Mouse (Mus musculus) embryonic facial prominence, embryonic 11.5 days (tissue): ENCODE measurements at regions not wholly inside any gene's neighbourhood (a gene's known extent, or its start where the extent isn't known, plus 50 kb on each side); places are given as distances from the start of the nearest gene placed in this dataset.

ENCODE experiments used
- ATAC-seq: fragments of 200-750 bp; cut with Nextera tagmentation; replicated peaks from 2 replicates; pipeline ENCODE4 v1.8.0; 2017; ENCODE audit warnings: low read depth; ENCODE audit not compliant: insufficient number of reproducible peaks, low FRiP score, low TSS enrichment
- DNase-seq: peaks from one replicate; pipeline ENCODE4 v3.0.0-alpha.2; 2015; ENCODE audit warnings: low spot score
- H3K27ac ChIP-seq: fragments of 300-500 bp; sonication (generic); replicated peaks from 2 replicates; pipeline ENCODE4 v1.5.1; 2014; ENCODE audit warnings: mild to moderate bottlenecking, low read depth, low read length, control low read depth
- H3K27me3 ChIP-seq: fragments of 300-500 bp; sonication (generic); 2 replicates; pipeline ENCODE4 v1.6.1; 2014; ENCODE audit warnings: mild to moderate bottlenecking, low read length, moderate library complexity, mixed read lengths; ENCODE audit not compliant: control insufficient read depth, insufficient read depth
- H3K36me3 ChIP-seq: fragments of 300-500 bp; sonication (generic); replicated peaks from 2 replicates; pipeline ENCODE4 v1.6.1; 2014; ENCODE audit warnings: low read depth, mild to moderate bottlenecking, low read length, moderate library complexity, mixed read lengths; ENCODE audit not compliant: control insufficient read depth, insufficient read depth
- H3K4me1 ChIP-seq: fragments of 300-500 bp; sonication (generic); 2 replicates; pipeline ENCODE4 v1.6.1; 2014; ENCODE audit warnings: low read length, mixed read lengths; ENCODE audit not compliant: control insufficient read depth, insufficient read depth
- H3K4me2 ChIP-seq: fragments of 300-500 bp; sonication (generic); 2 replicates; pipeline ENCODE4 v1.6.1; 2014; ENCODE audit warnings: low read depth, mild to moderate bottlenecking, control low read depth, low read length, moderate library complexity
- H3K4me3 ChIP-seq: fragments of 300-500 bp; sonication (generic); 2 replicates; pipeline ENCODE4 v1.5.1; 2014; ENCODE audit warnings: low read depth, low read length, control low read depth
- H3K9ac ChIP-seq: fragments of 300-500 bp; sonication (generic); replicated peaks from 2 replicates; pipeline ENCODE4 v1.6.1; 2014; ENCODE audit warnings: mild to moderate bottlenecking, control low read depth, low read length
- H3K9me3 ChIP-seq: fragments of 300-500 bp; sonication (generic); replicated peaks from 2 replicates; pipeline ENCODE4 v1.6.1; 2016; ENCODE audit warnings: mild to moderate bottlenecking, low read length, inconsistent platforms, mixed read lengths; ENCODE audit not compliant: control insufficient read depth
- WGBS: fragments of 180-500 bp; shearing (Covaris S2); extraction: QIAGEN DNeasy Blood & Tissue Kit; methylation state at CpG from one replicate; pipeline ENCODE4 v1.1.7; 2014; 5-methylcytosine and 5-hydroxymethylcytosine counted together

DNA sequence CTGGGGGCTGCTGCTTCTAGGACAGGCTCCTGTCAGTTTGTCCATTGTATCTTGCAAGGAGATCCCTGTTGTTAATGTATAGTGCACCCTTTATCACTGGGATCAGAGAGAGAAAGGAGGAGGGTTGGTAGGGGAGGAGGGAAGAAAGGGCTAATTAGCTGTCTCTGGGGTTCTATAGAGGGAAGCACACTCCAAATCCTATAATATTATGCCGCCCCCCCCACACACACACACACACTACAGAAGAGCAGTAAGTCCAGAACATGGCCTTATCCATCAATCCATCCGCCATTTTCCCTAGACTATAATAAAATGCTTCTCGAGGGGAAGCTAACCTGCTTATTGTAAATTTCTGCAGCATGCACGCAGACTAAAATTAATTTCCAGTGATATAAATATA, 359.9 kb downstream of the Med10 start:
- no peak for DNase-seq
- Histone ChIP-seq H3K9me3 (no peaks in the 10 kb centered on the region), H3K4me2 (no peak overlapping the region), H3K36me3 (no peaks in the 10 kb centered on the region), H3K27ac (no peak overlapping the region), H3K9ac (no peak overlapping the region), H3K4me1 (no peaks in the 10 kb centered on the region), H3K4me3 (no peak overlapping the region), H3K27me3 (no peaks in the 10 kb centered on the region)
- WGBS, result 91% methylated on average over 4 of the region's 4 CpGs
- no peak for ATAC-seq

DNA sequence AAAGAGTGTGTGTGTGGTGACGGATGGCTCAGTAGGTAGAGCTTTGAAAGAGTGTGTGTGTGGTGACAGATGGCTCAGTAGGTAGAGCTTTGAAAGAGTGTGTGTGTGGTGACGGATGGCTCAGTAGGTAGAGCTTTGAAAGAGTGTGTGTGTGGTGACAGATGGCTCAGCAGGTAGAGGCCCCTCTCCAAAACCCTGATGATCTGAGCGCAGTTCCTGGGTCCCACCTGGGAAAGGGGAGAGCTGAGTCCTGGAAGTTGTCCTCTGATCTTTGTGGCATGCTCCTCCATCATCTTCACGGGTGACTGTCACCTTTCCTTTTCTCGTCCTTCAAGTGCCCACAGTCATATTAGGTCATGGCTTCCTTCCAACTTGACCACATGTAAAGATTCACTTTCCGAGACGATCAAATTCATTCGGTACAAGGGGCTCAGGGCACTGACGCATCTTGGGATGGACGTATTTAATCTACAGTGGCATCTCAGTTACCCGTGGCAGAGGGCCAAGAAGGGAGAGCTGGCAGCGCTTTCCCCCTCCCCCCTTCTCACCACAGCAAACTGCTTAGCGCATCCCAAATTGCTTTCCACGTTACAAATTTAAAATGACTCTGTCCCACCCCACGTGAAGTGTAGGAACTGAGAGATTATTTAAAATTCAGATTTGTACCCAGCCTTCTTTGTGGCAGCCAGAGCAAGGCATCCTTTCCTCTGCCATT, 363.5 kb downstream of the Med10 start:
- Histone ChIP-seq H3K27me3 (no peaks in the 10 kb centered on the region), H3K4me3 (no peak overlapping the region), H3K36me3 (no peaks in the 10 kb centered on the region), H3K9me3 (no peaks in the 10 kb centered on the region), H3K27ac (no peak overlapping the region), H3K4me2 (no peak overlapping the region), H3K9ac (no peak overlapping the region), H3K4me1 (no peaks in the 10 kb centered on the region)
- ATAC-seq, result no peak
- WGBS, result 85% methylated on average over 15 of the region's 15 CpGs
- no peak for DNase-seq

DNA sequence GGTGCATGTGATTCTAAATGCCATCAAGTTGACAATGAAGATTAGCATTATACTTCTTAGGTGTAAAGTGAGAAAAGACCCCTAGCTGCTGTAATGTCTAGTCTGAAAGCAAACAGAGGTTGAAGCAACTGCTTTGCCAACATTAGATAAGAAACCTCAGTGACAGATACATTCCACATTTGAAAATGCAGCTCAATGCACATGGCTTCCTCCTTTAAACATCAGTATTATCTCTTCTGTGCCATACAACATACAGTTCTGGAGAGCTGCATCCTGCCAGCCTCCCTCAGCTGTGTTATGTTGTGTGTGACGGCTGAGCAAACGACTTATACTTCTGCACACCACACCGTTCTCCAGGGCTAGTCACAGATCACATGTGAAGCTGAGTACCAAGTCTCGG, 365.6 kb downstream of the Med10 start:
- 85% methylated on average over 4 of the region's 4 CpGs for WGBS
- Histone ChIP-seq H3K9me3 (no peaks in the 10 kb centered on the region), H3K36me3 (no peaks in the 10 kb centered on the region), H3K4me1 (no peaks in the 10 kb centered on the region), H3K9ac (no peak overlapping the region), H3K27ac (no peak overlapping the region), H3K4me3 (no peak overlapping the region), H3K4me2 (no peak overlapping the region), H3K27me3 (no peaks in the 10 kb centered on the region)
- DNase-seq, result no peak
- ATAC-seq, result no peak

DNA sequence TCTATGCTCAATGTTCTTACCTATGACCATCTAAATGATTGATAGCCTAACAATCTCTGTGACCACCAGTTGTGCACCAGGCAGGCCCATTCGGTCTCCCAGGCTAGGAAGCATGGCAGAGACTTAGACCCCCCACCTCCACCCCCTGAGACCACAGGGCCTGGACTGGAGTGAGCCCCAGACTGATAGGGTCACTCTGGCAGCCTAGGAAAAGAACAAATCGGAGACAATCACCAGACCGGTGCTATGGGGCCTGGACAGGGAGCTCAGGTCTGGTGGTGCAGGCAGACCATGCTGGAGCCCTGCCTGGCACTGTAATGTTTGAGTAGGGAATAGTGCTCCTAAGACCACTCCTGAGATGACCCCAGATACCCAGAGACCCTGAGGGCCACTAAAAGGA, 366.7 kb downstream of the Med10 start:
- H3K27me3 ChIP-seq, result no peaks in the 10 kb centered on the region
- no peak overlapping the region for H3K4me2 ChIP-seq
- no peak overlapping the region for H3K9ac ChIP-seq
- no peak for ATAC-seq
- H3K36me3 ChIP-seq, result no peaks in the 10 kb centered on the region
- H3K9me3 ChIP-seq, result no peaks in the 10 kb centered on the region
- no peak overlapping the region for H3K27ac ChIP-seq
- WGBS, result 83% methylated on average over 3 of the region's 3 CpGs
- no peaks in the 10 kb centered on the region for H3K4me1 ChIP-seq
- DNase-seq, result no peak
- no peak overlapping the region for H3K4me3 ChIP-seq

DNA sequence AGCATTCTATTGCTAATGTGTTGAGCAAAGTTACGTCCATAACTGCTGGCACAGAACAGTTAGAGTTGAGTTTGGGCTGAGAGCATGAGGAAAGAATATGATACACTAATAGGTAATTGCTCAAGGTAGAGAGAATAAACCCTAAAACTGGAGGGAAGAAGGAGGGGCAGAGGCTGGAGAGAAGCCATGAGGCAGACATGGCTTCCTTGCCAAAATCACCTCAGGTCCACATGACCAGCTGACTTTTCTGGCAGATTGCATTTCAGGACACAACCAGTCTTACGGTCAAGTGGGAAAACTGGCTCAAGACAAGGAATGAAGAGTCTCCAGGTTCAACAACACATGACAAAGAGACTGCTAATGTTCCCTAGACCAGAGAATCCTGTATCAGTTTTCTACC, 374.9 kb downstream of the Med10 start:
- Histone ChIP-seq H3K27ac (no peak overlapping the region), H3K4me2 (no peak overlapping the region), H3K36me3 (no peaks in the 10 kb centered on the region), H3K4me1 (no peaks in the 10 kb centered on the region), H3K9ac (no peak overlapping the region), H3K4me3 (no peak overlapping the region), H3K9me3 (no peaks in the 10 kb centered on the region), H3K27me3 (no peaks in the 10 kb centered on the region)
- ATAC-seq, result no peak
- DNase-seq, result no peak
- 85% methylated on average over 2 of the region's 2 CpGs for WGBS

DNA sequence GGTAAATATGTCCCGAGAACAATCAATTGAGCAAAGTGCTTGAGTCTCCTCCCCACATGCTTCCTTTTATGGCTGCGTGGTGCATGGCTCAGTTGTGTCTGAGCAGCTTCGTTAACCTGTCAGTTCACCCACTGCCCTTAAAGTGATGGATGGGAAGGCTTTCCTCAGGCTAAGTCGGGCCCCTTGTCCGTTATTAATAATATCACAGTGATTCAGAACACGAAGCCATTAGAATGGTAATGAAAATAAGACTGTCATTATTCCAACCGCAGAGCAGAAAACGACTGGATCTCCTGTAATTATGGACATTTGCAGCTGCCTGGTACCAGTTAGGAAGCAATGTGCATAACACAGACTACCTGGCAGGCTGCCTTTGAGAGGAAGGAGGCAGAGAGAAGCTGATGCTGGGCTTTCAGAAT, 375.9 kb downstream of the Med10 start:
- Histone ChIP-seq H3K4me1 (no peaks in the 10 kb centered on the region), H3K9ac (no peak overlapping the region), H3K36me3 (no peaks in the 10 kb centered on the region), H3K4me2 (no peak overlapping the region), H3K27ac (no peak overlapping the region), H3K4me3 (no peak overlapping the region), H3K27me3 (no peaks in the 10 kb centered on the region), H3K9me3 (no peaks in the 10 kb centered on the region)
- DNase-seq (no peak), ATAC-seq (no peak)
- WGBS, result 52% methylated on average over 8 of the region's 8 CpGs

DNA sequence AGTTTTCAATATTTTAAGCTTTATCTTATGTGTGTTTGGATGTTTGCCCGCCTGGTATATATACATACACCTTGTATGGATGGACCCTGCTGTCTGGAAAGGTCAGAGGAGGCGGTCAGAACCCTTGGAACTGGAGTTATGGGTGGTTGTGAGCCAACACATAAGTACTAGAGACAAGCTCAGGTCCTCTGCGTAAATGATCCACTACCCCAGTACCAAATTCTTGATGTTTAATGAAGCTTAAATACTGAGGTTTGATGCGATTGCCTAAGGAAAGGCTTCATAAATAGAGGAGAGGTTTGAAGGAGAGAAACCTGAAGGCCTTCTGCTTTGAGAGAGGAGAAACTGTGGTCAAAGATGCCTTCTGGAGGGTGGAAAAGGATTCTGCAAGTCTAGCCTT, 388.8 kb downstream of the Med10 start:
- WGBS, result 78% methylated on average over 4 of the region's 4 CpGs
- Histone ChIP-seq H3K4me1 (no peaks in the 10 kb centered on the region), H3K27ac (no peak overlapping the region), H3K9ac (no peak overlapping the region), H3K9me3 (no peaks in the 10 kb centered on the region), H3K36me3 (no peaks in the 10 kb centered on the region), H3K4me2 (no peak overlapping the region), H3K4me3 (no peak overlapping the region), H3K27me3 (no peaks in the 10 kb centered on the region)
- ATAC-seq (no peak), DNase-seq (no peak)

DNA sequence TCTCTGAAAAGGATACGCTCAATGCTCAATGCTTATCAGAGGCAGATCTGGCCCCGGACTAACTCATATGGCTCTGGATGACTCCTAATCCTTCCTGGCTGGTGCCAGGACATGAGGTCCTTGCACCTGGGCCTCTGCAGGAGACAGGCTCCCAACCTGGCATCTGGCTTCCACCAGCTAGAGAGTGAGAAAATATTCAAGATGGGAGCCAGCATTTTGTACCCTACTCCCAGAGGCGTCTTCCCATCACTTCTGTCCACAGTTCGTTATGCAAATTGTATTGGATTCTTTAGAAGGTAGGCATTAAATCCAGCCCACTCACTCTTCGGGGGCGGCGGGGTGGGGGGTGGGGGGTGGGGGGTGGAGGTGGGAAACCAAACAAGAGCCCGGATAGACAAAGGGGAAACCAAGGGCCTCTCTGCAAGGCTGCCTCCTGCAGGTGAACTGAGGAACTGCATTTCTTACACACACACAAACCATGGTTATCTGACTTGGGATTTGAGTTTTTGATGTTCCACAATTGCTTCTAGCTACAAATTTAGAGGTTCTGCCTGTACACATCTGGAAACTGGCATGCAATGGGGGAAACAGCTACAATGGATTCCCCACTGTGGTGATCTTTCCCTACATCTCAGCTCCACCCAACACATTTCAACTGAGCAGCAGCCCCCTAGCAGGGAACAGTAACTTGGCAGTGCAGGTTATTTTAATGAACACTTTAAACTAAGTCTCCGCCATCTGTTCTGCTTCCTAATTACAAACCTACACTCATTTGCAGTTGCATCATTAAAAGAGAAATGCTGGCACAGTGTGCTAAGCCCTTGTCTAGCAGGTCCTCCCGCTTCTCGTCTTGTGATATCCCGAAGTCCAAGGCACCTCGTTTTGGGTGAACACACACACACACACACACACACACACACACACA, 390.2 kb downstream of the Med10 start:
- Histone ChIP-seq H3K27ac (no peak overlapping the region), H3K9ac (no peak overlapping the region), H3K27me3 (no peaks in the 10 kb centered on the region), H3K4me2 (no peak overlapping the region), H3K36me3 (no peaks in the 10 kb centered on the region), H3K4me3 (no peak overlapping the region), H3K9me3 (no peaks in the 10 kb centered on the region), H3K4me1 (no peaks in the 10 kb centered on the region)
- ATAC-seq (no peak), DNase-seq (no peak)
- whole genome bisulfite sequencing, result 85% methylated on average over 13 of the region's 13 CpGs
